ENCODE assay signal across 10 mouse cellular contexts in the genomic region with DNA sequence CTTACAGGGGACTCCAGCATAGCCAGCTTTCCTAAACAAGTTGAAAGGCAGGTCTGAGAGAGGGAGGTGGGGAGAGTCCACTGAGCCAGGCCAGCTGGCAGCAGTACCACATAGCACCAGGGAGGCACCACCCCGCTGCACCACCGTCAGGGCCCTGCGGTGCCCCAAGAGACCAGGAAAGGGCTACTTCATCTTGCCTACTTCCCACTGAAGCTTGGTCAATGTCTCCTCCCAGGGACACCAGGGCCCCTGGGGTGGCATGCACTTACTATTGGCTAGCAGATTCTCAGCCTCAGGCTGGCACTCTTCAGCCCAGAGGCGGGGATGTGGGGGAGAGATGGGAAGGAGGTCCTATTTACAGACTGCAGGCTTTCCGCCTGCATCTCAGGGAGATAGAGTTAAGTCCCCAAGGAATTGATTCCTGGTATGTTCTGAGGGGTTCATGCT. TPM values are rescaled to one million over a fixed set of nuclear protein-coding genes. Genes with fewer than 3 reads are reported as not detected.
DNase-seq lines count a peak whose midpoint lies in the region; ATAC-seq and TF ChIP-seq lines count a peak whose summit lies in the region.
"Had no signal": no experiment of that assay in that cellular context is flagged by ENCODE, and none has a peak within 500 bp of the region (broad histone marks: within the 10 kb centered on the region; RNA-seq: fewer than 3 reads in every experiment).

No protein-coding gene starts in this region.

- peak overlapping the region; percentile 98 for H3K27ac ChIP-seq in layer of hippocampus, adult 2 months
- H3K27ac ChIP-seq in forebrain, embryonic 16.5 days (ENCODE audit: low read length): no peak overlapping the region
- H3K27ac ChIP-seq in neural tube, embryonic 13.5 days (replicated peaks): peak overlapping the region; percentile 71; the same call in 1 of the 2 replicates

- H3K4me1 ChIP-seq in forebrain, embryonic 16.5 days (replicated peaks; ENCODE audit: control insufficient read depth, insufficient read depth, low read length): peaks cover 14% of the 10 kb centered on the region
- H3K4me1 ChIP-seq in neural tube, embryonic 13.5 days (replicated peaks): peaks cover 24% of the 10 kb centered on the region

- H3K9ac ChIP-seq in forebrain, embryonic 16.5 days (replicated peaks; ENCODE audit: low read depth, low read length): peak overlapping the region; percentile 75
- peak overlapping the region; percentile 86 for H3K9ac ChIP-seq in neural tube, embryonic 13.5 days

- peaks cover 24% of the 10 kb centered on the region for H3K27me3 ChIP-seq in forebrain, embryonic 16.5 days (replicated peaks; ENCODE audit: control insufficient read depth, insufficient read depth, low read length)
- H3K27me3 ChIP-seq in neural tube, embryonic 13.5 days: peaks cover 50% of the 10 kb centered on the region

- TF ChIP-seq CTCF in layer of hippocampus, adult 2 months (conservative IDR thresholded peaks at IDR 0.05): peak; percentile 45

- H3K4me3 ChIP-seq in layer of hippocampus, adult 2 months: peak overlapping the region; percentile 59
- H3K4me3 ChIP-seq in forebrain, embryonic 16.5 days (replicated peaks; ENCODE audit: low read length): peak overlapping the region; percentile 66
- peak overlapping the region; percentile 75 for H3K4me3 ChIP-seq in neural tube, embryonic 13.5 days

- ATAC-seq in forebrain, embryonic 16.5 days: no peak; the same call in 1 of the 2 replicates
- ATAC-seq in neural tube, embryonic 13.5 days (ENCODE audit: low read depth): peak; percentile 26; the same call in 1 of the 2 replicates

- H3K36me3 ChIP-seq in forebrain, embryonic 16.5 days (ENCODE audit: control insufficient read depth, insufficient read depth): no peaks in the 10 kb centered on the region
- H3K36me3 ChIP-seq in neural tube, embryonic 13.5 days: no peaks in the 10 kb centered on the region

- H3K9me3 ChIP-seq in forebrain, embryonic 16.5 days (ENCODE audit: control insufficient read depth, low read length): no peaks in the 10 kb centered on the region
- H3K9me3 ChIP-seq in neural tube, embryonic 13.5 days: no peaks in the 10 kb centered on the region

- WGBS in forebrain, embryonic 16.5 days: 57% methylated on average over 5 of the region's 5 CpGs
- WGBS in neural tube, embryonic 13.5 days: 62% methylated on average over 5 of the region's 5 CpGs

- DNase-seq in layer of hippocampus, adult 2 months (ENCODE audit: low spot score in 2 of 2): peak in 1 of 2 experiments; percentile 26
- DNase-seq in layer of hippocampus, postnatal 14 days (ENCODE audit: low spot score in 2 of 2): no peak
- DNase-seq in brain, adult 2 months (ENCODE audit: low read depth, low spot score): peak; percentile 81
- DNase-seq in kidney, postnatal 4 days: peak; percentile 37 to 58
- DNase-seq in adrenal gland, adult 2 months: no peak
- DNase-seq in adrenal gland, adult 18-20 months (ENCODE audit: low spot score in 2 of 2): no peak

- peak overlapping the region; percentile 73 for H3K4me2 ChIP-seq in forebrain, embryonic 16.5 days (ENCODE audit: low read length)
- H3K4me2 ChIP-seq in neural tube, embryonic 13.5 days: peak overlapping the region; percentile 90

RNA-seq across cellular contexts. Expression of gene Adap1, which starts 1.4 kb away (rescaled TPM):
- 100 to 1,000 TPM; 162 to 171 TPM for total RNA-seq in layer of hippocampus, adult 2 months (2021)
- total RNA-seq in layer of hippocampus, postnatal 14 days (2021): 100 to 1,000 TPM; 263 to 264 TPM
- 21.5 and 35.5 TPM in 2 replicates for polyA plus RNA-seq in forebrain, embryonic 16.5 days (2015; fragmentation: Nextera tagmentation; extraction: Ambion mirVana)
- 51.5 and 66.3 TPM in 2 replicates for polyA plus RNA-seq in neural tube, embryonic 13.5 days (2015; fragmentation: Nextera tagmentation; extraction: Ambion mirVana)
- total RNA-seq in adrenal gland, adult 2 months (2021): 1 to 10 TPM; 4.9 to 5.0 TPM
- polyA plus RNA-seq in adrenal gland, adult 2 months (2012; rRNA removed): 8.6 and 10.5 TPM in 2 replicates
- 10 to 100 TPM in 1 of 2 experiments, 1 to 10 TPM in 1; 4.5 to 11.6 TPM for total RNA-seq in adrenal gland, adult 18-20 months (2021)

RNA-seq across cellular contexts. Expression of gene Cox19, which starts 27.1 kb away (rescaled TPM):
- total RNA-seq in layer of hippocampus, adult 2 months (2021): 10 to 100 TPM; 74.3 to 76.8 TPM
- total RNA-seq in layer of hippocampus, postnatal 14 days (2021): 10 to 100 TPM; 73.6 to 79.4 TPM
- 90.6 and 97.9 TPM in 2 replicates for polyA plus RNA-seq in forebrain, embryonic 16.5 days (2015; fragmentation: Nextera tagmentation; extraction: Ambion mirVana)
- polyA plus RNA-seq in neural tube, embryonic 13.5 days (2015; fragmentation: Nextera tagmentation; extraction: Ambion mirVana): 113 and 120 TPM in 2 replicates
- total RNA-seq in adrenal gland, adult 2 months (2021): 10 to 100 TPM; 81.2 to 85.7 TPM
- polyA plus RNA-seq in adrenal gland, adult 2 months (2012; rRNA removed): 97.6 and 107 TPM in 2 replicates
- total RNA-seq in adrenal gland, adult 18-20 months (2021): 100 to 1,000 TPM in 1 of 2 experiments, 10 to 100 TPM in 1; 75.7 to 130 TPM

RNA-seq across cellular contexts. Expression of gene Cyp2w1, which starts 28.3 kb away (rescaled TPM):
- not detected for total RNA-seq in layer of hippocampus, adult 2 months (2021)
- not detected for total RNA-seq in layer of hippocampus, postnatal 14 days (2021)
- polyA plus RNA-seq in forebrain, embryonic 16.5 days (2015; fragmentation: Nextera tagmentation; extraction: Ambion mirVana): not detected in 2 replicates
- polyA plus RNA-seq in neural tube, embryonic 13.5 days (2015; fragmentation: Nextera tagmentation; extraction: Ambion mirVana): not detected in 2 replicates
- not detected for total RNA-seq in adrenal gland, adult 2 months (2021)
- polyA plus RNA-seq in adrenal gland, adult 2 months (2012; rRNA removed): not detected in 2 replicates
- total RNA-seq in adrenal gland, adult 18-20 months (2021): not detected
- total RNA-seq: layer of hippocampus, postnatal 10 days had no signal
- polyA plus RNA-seq: testis, adult 2 months had no signal

RNA-seq across cellular contexts. Expression of gene Gpr146, which starts 53.4 kb away (rescaled TPM):
- 10 to 100 TPM; 11.5 to 12.8 TPM for total RNA-seq in layer of hippocampus, adult 2 months (2021)
- 10 to 100 TPM; 10.1 to 11.8 TPM for total RNA-seq in layer of hippocampus, postnatal 14 days (2021)
- polyA plus RNA-seq in forebrain, embryonic 16.5 days (2015; fragmentation: Nextera tagmentation; extraction: Ambion mirVana): 1.5 and 1.8 TPM in 2 replicates
- 1.8 and 1.9 TPM in 2 replicates for polyA plus RNA-seq in neural tube, embryonic 13.5 days (2015; fragmentation: Nextera tagmentation; extraction: Ambion mirVana)
- 10 to 100 TPM in 1 of 2 experiments, 1 to 10 TPM in 1; 9.2 to 21.2 TPM for total RNA-seq in adrenal gland, adult 2 months (2021)
- polyA plus RNA-seq in adrenal gland, adult 2 months (2012; rRNA removed): 31.4 and 33.8 TPM in 2 replicates
- total RNA-seq in adrenal gland, adult 18-20 months (2021): 10 to 100 TPM; 11.0 to 23.9 TPM

Comparison
In these comparisons a context has a peak if more than half of its experiments do, and no peak if none do; other contexts are left out.
1. DNase-seq: peak in brain, adult 2 months (single experiment) and kidney, postnatal 4 days (2 of 2); none in layer of hippocampus, postnatal 14 days (0 of 2), adrenal gland, adult 2 months (single experiment) and adrenal gland, adult 18-20 months (0 of 2).
2. RNA of gene Adap1, which starts 1.4 kb away (total RNA-seq): 263 to 264 TPM in layer of hippocampus, postnatal 14 days and 162 to 171 TPM in layer of hippocampus, adult 2 months; 4.5 to 11.6 TPM in adrenal gland, adult 18-20 months and 4.9 to 5.0 TPM in adrenal gland, adult 2 months; every median in the first group is over 10 times any median in the second.
3. Peak in every context shown above with its lines, with median percentiles within 50 percentile points of each other: H3K4me3 ChIP-seq.